Mouse (Mus musculus) forebrain, embryonic 16.5 days (tissue): Measurements from ENCODE around the gene Fpgs. TPM values are rescaled to one million over a fixed set of nuclear protein-coding genes. Genes with fewer than 3 reads are reported as not detected.

Source experiments
- ATAC-seq: fragments of 200-750 bp; cut with Nextera tagmentation; 2 replicates; pipeline ENCODE4 v1.8.0; 2017; ENCODE audit warnings: mild to moderate bottlenecking, moderate library complexity
- H3K27ac ChIP-seq: fragments of 300-500 bp; sonication (generic); 2 replicates; pipeline ENCODE4 v1.5.1; 2014; ENCODE audit warnings: low read length, control low read depth
- H3K27me3 ChIP-seq: fragments of 300-500 bp; sonication (generic); replicated peaks from 2 replicates; pipeline ENCODE4 v1.6.1; 2014; ENCODE audit warnings: low read length; ENCODE audit not compliant: control insufficient read depth, insufficient read depth
- H3K36me3 ChIP-seq: fragments of 300-500 bp; sonication (generic); 2 replicates; pipeline ENCODE4 v1.6.1; 2014; ENCODE audit not compliant: control insufficient read depth, insufficient read depth
- H3K4me1 ChIP-seq: fragments of 300-500 bp; sonication (generic); replicated peaks from 2 replicates; pipeline ENCODE4 v1.6.1; 2014; ENCODE audit warnings: low read length; ENCODE audit not compliant: control insufficient read depth, insufficient read depth
- H3K4me2 ChIP-seq: fragments of 300-500 bp; sonication (generic); 2 replicates; pipeline ENCODE4 v1.6.1; 2014; ENCODE audit warnings: mild to moderate bottlenecking, low read length, control low read depth
- H3K4me3 ChIP-seq: fragments of 300-500 bp; sonication (generic); replicated peaks from 2 replicates; pipeline ENCODE4 v1.5.1; 2014; ENCODE audit warnings: mild to moderate bottlenecking, low read length, control low read depth
- H3K9ac ChIP-seq: fragments of 300-500 bp; sonication (generic); replicated peaks from 2 replicates; pipeline ENCODE4 v1.6.1; 2014; ENCODE audit warnings: low read depth, low read length, control low read depth
- H3K9me3 ChIP-seq: fragments of 300-500 bp; sonication (generic); 2 replicates; pipeline ENCODE4 v1.6.1; 2016; ENCODE audit warnings: low read length; ENCODE audit not compliant: control insufficient read depth
- WGBS: fragments of 180-500 bp; shearing (Covaris S2); extraction: QIAGEN DNeasy Blood & Tissue Kit; methylation state at CpG from one replicate; pipeline ENCODE4 v1.1.7; 2014; 5-methylcytosine and 5-hydroxymethylcytosine counted together
- polyA plus RNA-seq: library from polyadenylated mRNA; unstranded; fragments of >200 nt; fragmentation: Nextera tagmentation; extraction: Ambion mirVana; gene quantifications from 2 replicates; pipeline ENCODE4 v1.2.1, GENCODE M21; 2015

The Fpgs gene
- polyA plus RNA-seq, result 21.5 and 23.7 TPM in 2 replicates

DNA sequence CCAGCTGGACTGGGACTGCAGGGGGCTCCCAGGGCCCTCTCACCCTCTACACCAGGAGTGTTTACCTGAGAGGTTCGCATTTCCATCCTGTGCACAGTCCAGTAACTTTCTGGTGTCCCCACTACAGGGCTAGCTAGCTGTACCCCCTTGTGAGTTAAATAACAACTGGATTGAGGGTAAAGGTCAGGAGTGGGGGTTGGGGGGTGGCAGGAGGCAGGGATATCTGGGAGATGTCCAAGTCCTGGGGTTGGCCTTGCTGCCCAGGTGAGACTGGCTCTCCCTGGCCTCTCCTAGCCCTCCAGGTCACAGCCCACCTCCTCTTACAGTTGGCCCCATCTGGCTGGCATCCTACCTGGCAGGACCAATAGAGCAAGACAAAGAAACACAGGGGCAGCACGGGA, at the start of gene Fpgs:
Fpgs (minus strand) TSS at position 125 of the 401 bp plus-strand sequence.
- Histone ChIP-seq H3K9me3 (no peaks in the 10 kb centered on the region), H3K4me2 (no peak within 1 kb of the TSS), H3K4me1 (no peaks in the 10 kb centered on the region), H3K27me3 (no peaks in the 10 kb centered on the region), H3K4me3 (no peak within 1 kb of the TSS), H3K27ac (no peak within 1 kb of the TSS), H3K9ac (no peak within 1 kb of the TSS), H3K36me3 (peaks cover 12% of the 10 kb centered on the region)
- no peak for ATAC-seq
- 81% methylated on average over 2 of the region's 2 CpGs for WGBS

DNA sequence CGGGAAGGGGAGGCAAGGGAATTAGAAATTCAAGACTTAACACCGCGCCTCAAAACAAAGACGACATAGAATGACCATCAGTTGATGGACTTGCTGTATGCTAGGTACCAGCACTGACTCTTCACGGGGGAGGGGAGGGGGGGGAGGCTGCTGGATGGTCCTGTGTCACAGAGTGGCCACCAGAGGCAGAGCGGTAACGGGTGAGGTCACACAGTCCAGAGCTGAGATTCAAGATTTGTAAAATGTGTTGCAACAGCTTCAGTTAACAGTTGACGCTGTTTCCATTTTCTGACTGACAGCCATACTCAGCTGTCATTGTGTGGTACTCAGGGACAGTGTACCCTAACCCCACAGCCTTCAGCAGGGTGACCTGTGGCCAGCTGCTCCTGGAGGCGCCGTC, 48.2 kb upstream of the Fpgs start:
- peaks cover 15% of the 10 kb centered on the region; the same call in 1 of the 2 replicates for H3K36me3 ChIP-seq
- no peaks in the 10 kb centered on the region for H3K9me3 ChIP-seq
- 67% methylated on average over 10 of the region's 10 CpGs for WGBS
- H3K9ac ChIP-seq, result no peak overlapping the region
- no peak overlapping the region for H3K4me2 ChIP-seq
- H3K27ac ChIP-seq, result no peak overlapping the region
- peaks cover 8% of the 10 kb centered on the region for H3K4me1 ChIP-seq
- H3K27me3 ChIP-seq, result no peaks in the 10 kb centered on the region
- no peak for ATAC-seq
- H3K4me3 ChIP-seq, result no peak overlapping the region

DNA sequence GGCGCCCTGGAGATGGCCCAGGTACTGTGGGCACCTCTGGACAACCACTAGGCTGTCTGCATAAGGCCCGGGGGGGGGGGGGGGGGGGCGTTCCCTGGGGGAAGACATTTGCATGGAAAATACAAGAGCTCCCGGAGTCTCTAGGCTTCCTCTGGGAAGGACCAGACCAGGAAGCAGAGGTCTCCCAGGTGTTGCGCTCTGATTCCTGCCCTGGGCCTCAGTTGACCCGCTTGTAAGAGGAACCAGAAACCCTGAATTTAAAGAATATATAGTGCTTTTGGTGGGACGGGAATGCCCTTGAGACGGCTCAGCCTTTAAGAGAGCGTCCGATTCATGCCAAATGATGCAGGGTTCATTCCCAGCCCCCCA, 47.7 kb upstream of the Fpgs start:
- Histone ChIP-seq H3K4me3 (peak overlapping the region; percentile 18), H3K27ac (no peak overlapping the region), H3K27me3 (no peaks in the 10 kb centered on the region), H3K9me3 (no peaks in the 10 kb centered on the region), H3K4me2 (peak overlapping the region; percentile 48), H3K36me3 (peaks cover 18% of the 10 kb centered on the region; the same call in 1 of the 2 replicates), H3K4me1 (peaks cover 8% of the 10 kb centered on the region), H3K9ac (0 out of 2 replicates have a peak overlapping the region, but pooled peaks have one; percentile 19)
- 24% methylated on average over 8 of the region's 10 CpGs for WGBS
- no peak for ATAC-seq

DNA sequence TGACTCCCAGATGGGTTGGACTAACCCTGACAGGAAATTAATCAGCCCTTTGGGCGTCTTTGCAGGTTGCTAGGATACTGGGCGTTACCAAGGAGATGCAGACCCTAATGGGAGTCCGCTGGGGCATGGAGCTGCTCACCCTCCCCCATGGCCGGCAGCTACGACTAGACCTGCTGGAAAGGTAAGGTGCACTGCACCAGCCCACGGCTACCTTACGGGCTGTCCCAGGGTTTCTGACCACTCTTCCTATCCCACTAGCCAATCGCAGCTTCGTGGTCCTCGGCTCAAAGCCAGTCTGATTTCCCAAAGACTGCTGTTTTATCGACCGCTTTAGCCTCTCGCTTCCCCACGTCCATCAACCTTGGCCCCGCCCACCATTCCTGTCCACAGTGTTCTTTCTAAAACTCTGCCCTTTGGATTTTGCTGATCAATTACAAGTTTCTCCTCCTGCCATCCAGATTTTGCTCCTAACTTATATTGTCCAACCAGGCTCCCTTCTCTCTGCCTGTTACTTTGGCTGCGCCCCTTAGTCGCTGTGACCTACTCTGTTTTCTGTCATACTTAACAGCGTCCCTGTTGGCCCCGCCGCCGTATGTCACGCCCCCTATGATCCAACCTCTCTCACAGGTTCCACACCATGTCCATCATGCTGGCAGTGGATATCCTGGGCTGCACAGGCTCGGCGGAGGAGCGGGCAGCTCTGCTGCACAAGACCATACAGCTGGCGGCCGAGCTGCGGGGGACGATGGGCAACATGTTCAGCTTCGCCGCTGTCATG, 47.1 kb upstream of the Fpgs start:
- Histone ChIP-seq H3K36me3 (peaks cover 18% of the 10 kb centered on the region; the same call in 1 of the 2 replicates), H3K9me3 (no peaks in the 10 kb centered on the region), H3K4me2 (peak overlapping the region; percentile 48), H3K27me3 (no peaks in the 10 kb centered on the region), H3K4me1 (peaks cover 8% of the 10 kb centered on the region), H3K9ac (peak overlapping the region; percentile 30; the same call in 1 of the 2 replicates), H3K4me3 (peak overlapping the region; percentile 18), H3K27ac (no peak overlapping the region; the same call in 1 of the 2 replicates)
- peak; percentile 71 for ATAC-seq
- 4% methylated on average over 31 of the region's 31 CpGs for WGBS

DNA sequence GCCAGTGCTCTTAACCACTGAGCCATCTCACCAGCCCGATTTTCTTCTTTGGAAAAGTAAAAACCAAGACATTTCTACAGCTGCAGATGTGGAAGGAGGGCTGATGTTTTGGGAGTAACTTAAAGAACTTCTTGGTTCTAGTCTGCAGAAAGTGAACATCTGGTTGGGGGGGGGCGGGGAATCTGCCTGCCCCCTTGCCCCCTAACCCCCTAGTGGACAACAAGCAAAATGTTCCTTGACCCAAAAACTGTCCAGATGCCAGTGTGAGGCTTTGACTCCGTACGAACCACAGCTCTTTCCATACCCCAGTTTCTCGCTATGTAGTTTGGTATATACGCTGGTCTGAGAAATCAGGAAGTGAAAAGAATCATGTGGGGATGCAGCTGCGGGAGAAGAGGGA, 46.3 kb upstream of the Fpgs start:
- peaks cover 8% of the 10 kb centered on the region for H3K4me1 ChIP-seq
- peaks cover 21% of the 10 kb centered on the region; the same call in 1 of the 2 replicates for H3K36me3 ChIP-seq
- no peak overlapping the region for H3K27ac ChIP-seq
- H3K4me2 ChIP-seq, result no peak overlapping the region
- H3K9ac ChIP-seq, result no peak overlapping the region
- no peaks in the 10 kb centered on the region for H3K9me3 ChIP-seq
- 72% methylated on average over 7 of the region's 7 CpGs for WGBS
- H3K27me3 ChIP-seq, result no peaks in the 10 kb centered on the region
- no peak for ATAC-seq
- no peak overlapping the region for H3K4me3 ChIP-seq

DNA sequence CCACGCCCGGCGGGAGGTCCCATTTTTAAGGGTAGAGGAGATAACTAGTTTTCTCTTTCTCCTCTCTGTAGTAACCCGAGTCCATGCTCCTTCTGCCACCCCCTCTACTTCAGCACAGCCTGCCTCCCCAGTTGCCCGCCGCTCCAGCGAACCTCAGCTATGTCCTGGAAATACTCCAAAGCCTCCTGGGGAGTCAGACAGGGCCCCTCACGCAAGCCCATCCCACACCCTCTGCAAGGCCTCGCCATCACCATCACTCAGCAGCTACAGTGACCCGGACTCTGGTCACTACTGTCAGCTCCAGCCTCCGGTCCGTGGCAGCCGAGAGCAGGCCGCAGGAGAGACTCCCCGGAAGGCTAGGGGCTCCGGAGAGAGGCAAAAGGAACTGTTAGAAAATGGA, 45.1 kb upstream of the Fpgs start:
- Histone ChIP-seq H3K36me3 (peaks cover 15% of the 10 kb centered on the region; the same call in 1 of the 2 replicates), H3K4me2 (no peak overlapping the region), H3K4me1 (peaks cover 8% of the 10 kb centered on the region), H3K4me3 (no peak overlapping the region), H3K27me3 (no peaks in the 10 kb centered on the region), H3K9me3 (no peaks in the 10 kb centered on the region), H3K27ac (no peak overlapping the region), H3K9ac (no peak overlapping the region)
- ATAC-seq, result no peak
- 89% methylated on average over 16 of the region's 16 CpGs for WGBS

DNA sequence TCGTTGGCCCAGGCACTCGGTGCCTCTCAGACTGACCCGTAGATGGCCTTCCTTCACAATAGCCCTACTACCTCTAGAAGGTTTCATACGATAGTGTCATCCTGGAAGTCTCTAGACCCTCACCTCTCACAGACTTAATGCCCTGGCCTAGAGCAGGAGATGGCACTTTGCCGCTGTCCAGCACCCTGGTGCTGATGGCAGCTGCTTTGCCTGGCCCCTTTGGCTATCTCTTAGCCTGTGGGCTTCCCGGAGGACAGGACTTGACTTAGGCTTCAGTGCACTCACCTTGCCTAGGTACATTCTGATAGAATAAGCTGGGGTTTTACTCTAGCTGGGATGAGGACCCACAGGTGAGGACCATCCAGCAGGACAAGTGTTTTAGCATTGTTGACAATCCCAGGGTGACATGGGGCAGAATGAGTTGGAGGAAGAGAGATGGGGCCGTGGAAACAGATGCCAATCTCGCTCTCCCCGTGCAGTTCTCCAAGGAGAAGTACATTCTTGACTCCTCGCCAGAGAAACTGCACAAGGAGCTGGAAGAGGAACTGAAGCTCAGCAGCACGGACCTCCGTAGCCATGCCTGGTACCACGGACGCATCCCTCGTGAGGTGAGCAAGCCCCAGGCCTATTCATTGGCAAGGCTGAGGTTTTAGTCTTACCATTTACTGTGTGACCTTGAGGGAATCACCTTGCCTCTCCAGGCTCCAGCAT, 40.5 kb upstream of the Fpgs start:
- Histone ChIP-seq H3K9me3 (no peaks in the 10 kb centered on the region), H3K27me3 (no peaks in the 10 kb centered on the region), H3K4me3 (no peak overlapping the region), H3K4me1 (peaks cover 22% of the 10 kb centered on the region), H3K27ac (no peak overlapping the region), H3K9ac (no peak overlapping the region), H3K4me2 (no peak overlapping the region), H3K36me3 (peaks cover 8% of the 10 kb centered on the region; the same call in 1 of the 2 replicates)
- ATAC-seq, result no peak
- WGBS, result 77% methylated on average over 15 of the region's 15 CpGs

DNA sequence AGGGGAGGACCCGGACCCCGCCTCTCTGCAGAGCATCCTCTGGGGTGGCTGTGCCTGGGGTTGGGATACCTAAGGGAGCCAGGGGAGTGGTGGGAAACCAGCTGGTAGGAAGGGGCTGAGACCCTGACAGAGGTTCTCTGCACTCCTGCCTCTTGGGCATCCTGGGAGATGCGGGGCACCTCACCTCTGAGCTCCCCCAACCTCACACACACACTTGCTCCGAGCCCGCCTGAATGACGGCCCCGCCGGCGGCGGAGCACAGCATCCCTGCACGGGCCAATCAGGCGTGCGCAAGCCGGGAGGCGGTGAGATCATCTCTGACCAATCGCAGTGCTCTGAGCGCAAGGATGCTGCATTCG, 38.2 kb upstream of the Fpgs start:
- peak; percentile 95 for ATAC-seq
- 4% methylated on average over 17 of the region's 18 CpGs for WGBS
- Histone ChIP-seq H3K4me3 (peak overlapping the region; percentile 84), H3K27ac (peak overlapping the region; percentile 86), H3K9me3 (no peaks in the 10 kb centered on the region), H3K27me3 (no peaks in the 10 kb centered on the region), H3K9ac (peak overlapping the region; percentile 87), H3K4me1 (peaks cover 22% of the 10 kb centered on the region), H3K4me2 (peak overlapping the region; percentile 85), H3K36me3 (peaks cover 6% of the 10 kb centered on the region; the same call in 1 of the 2 replicates)
